Mouse (Mus musculus) myocyte (in vitro differentiated cells): ENCODE results near the gene Ccdc171. TPM values are rescaled to one million over a fixed set of nuclear protein-coding genes. Genes with fewer than 3 reads are reported as not detected.
"Not testable (repeated sequence)": the region's sequence is repeated elsewhere in the genome, so short reads cannot be mapped to it uniquely, and the experiment has no call there.

Source experiments
- H3K27me3 ChIP-seq: one replicate; pipeline ENCODE4 v1.6.1; 2011; ENCODE audit not compliant: control insufficient read depth, insufficient read depth, insufficient read length
- H3K36me3 ChIP-seq: one replicate; pipeline ENCODE4 v1.6.1; 2011; ENCODE audit not compliant: control insufficient read depth, insufficient read depth
- H3K4me2 ChIP-seq: one replicate; pipeline ENCODE4 v1.6.1; 2011; ENCODE audit warnings: low read depth, control low read depth
- H3K4me3 ChIP-seq: one replicate; pipeline ENCODE4 v1.5.1; 2011; ENCODE audit warnings: mild to moderate bottlenecking, control low read depth, moderate library complexity
- H3K79me2 ChIP-seq: one replicate; pipeline ENCODE4 v1.6.1; 2011; ENCODE audit not compliant: control insufficient read depth, insufficient read depth
- H3ac ChIP-seq: one replicate; pipeline ENCODE4 v1.6.1; 2011; ENCODE audit not compliant: control insufficient read depth, insufficient read length
- CEBPB ChIP-seq: IDR thresholded peaks from 2 replicates; pipeline ENCODE4 v1.6.1; 2011; ENCODE audit warnings: mild to moderate bottlenecking, moderate library complexity; ENCODE audit not compliant: poor library complexity, insufficient read depth, severe bottlenecking
- E2F4 ChIP-seq: IDR thresholded peaks from one replicate; pipeline ENCODE4 v1.6.1; 2011; ENCODE audit warnings: mild to moderate bottlenecking, control low read depth, moderate library complexity; ENCODE audit not compliant: insufficient read depth
- MAX ChIP-seq: IDR thresholded peaks from one replicate; pipeline ENCODE4 v1.6.1; 2011; ENCODE audit warnings: low read depth, mild to moderate bottlenecking, control low read depth
- MYOD1 ChIP-seq, 3 experiments: IDR thresholded peaks; one replicate each; pipeline ENCODE4 v1.6.1; 2011; ENCODE audit warnings: control low read depth in 2 of 3, low read depth in 2 of 3, mild to moderate bottlenecking in 2 of 3, moderate library complexity in 1 of 3; ENCODE audit not compliant: insufficient read length in 2 of 3, control insufficient read depth in 1 of 3
- MYOG ChIP-seq, 3 experiments: IDR thresholded peaks; one replicate each; pipeline ENCODE4 v1.6.1; 2011; ENCODE audit warnings: control low read depth in 2 of 3, low read depth in 2 of 3, mild to moderate bottlenecking in 2 of 3; ENCODE audit not compliant: insufficient read length in 2 of 3, control insufficient read depth in 1 of 3, insufficient read depth in 1 of 3
- POLR2A ChIP-seq: IDR thresholded peaks from one replicate; pipeline ENCODE4 v1.6.1; 2011; ENCODE audit warnings: low read depth, mild to moderate bottlenecking, control low read depth, moderate library complexity; ENCODE audit not compliant: insufficient read length
- POLR2AphosphoS2 ChIP-seq: IDR thresholded peaks from one replicate; pipeline ENCODE4 v1.6.1; 2011; ENCODE audit warnings: low read depth, control low read depth; ENCODE audit not compliant: insufficient read length
- REST ChIP-seq: IDR thresholded peaks from one replicate; pipeline ENCODE4 v1.6.1; 2011; ENCODE audit warnings: mild to moderate bottlenecking, control low read depth, moderate library complexity; ENCODE audit not compliant: insufficient read depth, insufficient read length
- SRF ChIP-seq: IDR thresholded peaks from one replicate; pipeline ENCODE4 v1.6.1; 2011; ENCODE audit warnings: low read depth; ENCODE audit not compliant: control insufficient read depth, insufficient read length
- TCF12 ChIP-seq: IDR thresholded peaks from one replicate; pipeline ENCODE4 v1.6.1; 2011; ENCODE audit warnings: mild to moderate bottlenecking, control low read depth; ENCODE audit not compliant: poor library complexity, insufficient read depth, severe bottlenecking
- TCF3 ChIP-seq: IDR thresholded peaks from one replicate; pipeline ENCODE4 v1.6.1; 2011; ENCODE audit warnings: low read depth, control low read depth; ENCODE audit not compliant: insufficient read length
- USF1 ChIP-seq: IDR thresholded peaks from one replicate; pipeline ENCODE4 v1.6.1; 2011; ENCODE audit warnings: low read depth, mild to moderate bottlenecking, control low read depth, moderate library complexity
- polyA plus RNA-seq: library from polyadenylated mRNA; unstranded; fragments of >200 nt; fragmentation: generic; extraction: Trizol; gene quantifications from one replicate; pipeline ENCODE4 v1.2.1, GENCODE M21; 2012; ENCODE audit warnings: missing spikeins

Ccdc171 gene
- polyA plus RNA-seq, 1 experiment = 0.26 TPM

GRCm38 (mm10) chr4:83489121-83489520, 36.2 kb upstream of the Ccdc171 start:
- H3K79me2 ChIP-seq = peaks cover 14% of the 10 kb centered on the region
- no peak overlapping the region for H3K4me3 ChIP-seq
- H3K4me2 ChIP-seq = no peak overlapping the region
- no peaks in the 10 kb centered on the region for H3K36me3 ChIP-seq
- no peak for TF ChIP-seq TCF3
- no peaks in the 10 kb centered on the region for H3K27me3 ChIP-seq
- H3ac ChIP-seq = no peak overlapping the region

GRCm38 (mm10) chr4:83493112-83493511, 32.2 kb upstream of the Ccdc171 start:
- Histone ChIP-seq H3K4me3 (no peak overlapping the region), H3K79me2 (no peaks in the 10 kb centered on the region), H3ac (no peak overlapping the region), H3K27me3 (no peaks in the 10 kb centered on the region), H3K4me2 (no peak overlapping the region), H3K36me3 (no peaks in the 10 kb centered on the region)
- no peak for TF ChIP-seq REST
- TF ChIP-seq TCF12 = no peak
- no peak for TF ChIP-seq POLR2A
- TF ChIP-seq TCF3 = no peak
- no peak for TF ChIP-seq USF1
- TF ChIP-seq E2F4 = no peak
- no peak for TF ChIP-seq MYOG (IDR thresholded peaks at IDR 0.05; ENCODE audit: control insufficient read depth in 1 of 3, insufficient read depth in 1 of 3, insufficient read length in 2 of 3, low read depth in 2 of 3)
- no peak for TF ChIP-seq MYOD1 (IDR thresholded peaks at IDR 0.05; ENCODE audit: control insufficient read depth in 1 of 3, insufficient read length in 2 of 3, low read depth in 2 of 3)

GRCm38 (mm10) chr4:83497013-83497412, 28.3 kb upstream of the Ccdc171 start:
- not testable (repeated sequence) for H3K4me3 ChIP-seq, H3ac ChIP-seq, H3K36me3 ChIP-seq, H3K4me2 ChIP-seq, H3K27me3 ChIP-seq, H3K79me2 ChIP-seq

- Histone ChIP-seq H3K79me2 (no peaks in the 10 kb centered on the region), H3K27me3 (no peaks in the 10 kb centered on the region), H3ac (no peak overlapping the region), H3K4me2 (no peak overlapping the region), H3K36me3 (no peaks in the 10 kb centered on the region), H3K4me3 (no peak overlapping the region)
- TF ChIP-seq POLR2AphosphoS2 (no peak), E2F4 (no peak), REST (no peak), USF1 (no peak)
Observed at GRCm38 (mm10) chr4:83500154-83501036, 24.9 kb upstream of the Ccdc171 start.

- TF ChIP-seq MYOD1 (IDR thresholded peaks at IDR 0.05; ENCODE audit: control insufficient read depth in 1 of 3, insufficient read length in 2 of 3, low read depth in 2 of 3) = no peak
- TF ChIP-seq USF1 = no peak
- TF ChIP-seq CEBPB = no peak
- no peak for TF ChIP-seq SRF
- no peak for TF ChIP-seq REST
- no peak for TF ChIP-seq MYOG (IDR thresholded peaks at IDR 0.05; ENCODE audit: control insufficient read depth in 1 of 3, insufficient read depth in 1 of 3, insufficient read length in 2 of 3, low read depth in 2 of 3)
- TF ChIP-seq TCF12 = no peak
- no peak for TF ChIP-seq POLR2AphosphoS2
- no peak for TF ChIP-seq TCF3
- no peak for TF ChIP-seq POLR2A
- TF ChIP-seq E2F4 = no peak
- TF ChIP-seq MAX = no peak
- H3K79me2 ChIP-seq = no peaks in the 10 kb centered on the region
- H3K4me3 ChIP-seq = no peak overlapping the region
- H3K27me3 ChIP-seq = no peaks in the 10 kb centered on the region
- H3K4me2 ChIP-seq = no peak overlapping the region
- H3K36me3 ChIP-seq = no peaks in the 10 kb centered on the region
- no peak overlapping the region for H3ac ChIP-seq
Observed at GRCm38 (mm10) chr4:83501037-83501430, 24.3 kb upstream of the Ccdc171 start.

GRCm38 (mm10) chr4:83509600-83509999, 15.7 kb upstream of the Ccdc171 start:
- H3K79me2 ChIP-seq = no peaks in the 10 kb centered on the region
- H3K4me3 ChIP-seq = no peak overlapping the region
- TF ChIP-seq POLR2A (no peak), TCF3 (no peak), MYOD1 (IDR thresholded peaks at IDR 0.05; ENCODE audit: control insufficient read depth in 1 of 3, insufficient read length in 2 of 3, low read depth in 2 of 3) (no peak)
- no peaks in the 10 kb centered on the region for H3K36me3 ChIP-seq
- H3ac ChIP-seq = no peak overlapping the region
- H3K27me3 ChIP-seq = no peaks in the 10 kb centered on the region
- no peak overlapping the region for H3K4me2 ChIP-seq
